Mouse (Mus musculus): ENCODE results near the gene Abt1. TPM values are rescaled to one million over a fixed set of nuclear protein-coding genes. Genes with fewer than 3 reads are reported as not detected.
A peak's percentile ranks its signal among the peaks of the same experiment; 100 is the strongest.

Abt1 gene
- 7.2 and 8.3 TPM in 2 replicates for polyA plus RNA-seq (2012; rRNA removed)

- TF ChIP-seq CTCF (IDR thresholded peaks at IDR 0.05; ENCODE audit: borderline replicate concordance, extremely low read depth, insufficient read depth, insufficient read length) = no peak
- TF ChIP-seq POLR2A (IDR thresholded peaks at IDR 0.05; ENCODE audit: borderline replicate concordance, extremely low read depth, insufficient read depth, insufficient read length, poor library complexity, severe bottlenecking) = peak; percentile 24; the same call in 1 of the 2 replicates
Observed at GRCm38 (mm10) chr13:23423286-23424051, at the start of gene Abt1. Gene Abt1 (minus strand): TSS chr13:23423866.

GRCm38 (mm10) chr13:23466911-23467310, 43.2 kb upstream of the Abt1 start:
- TF ChIP-seq POLR2A (IDR thresholded peaks at IDR 0.05; ENCODE audit: borderline replicate concordance, extremely low read depth, insufficient read depth, insufficient read length, poor library complexity, severe bottlenecking) (no peak), CTCF (IDR thresholded peaks at IDR 0.05; ENCODE audit: borderline replicate concordance, extremely low read depth, insufficient read depth, insufficient read length) (no peak)
- DNase-seq (ENCODE audit: low read depth) = peak; percentile 89

More at GRCm38 (mm10) chr13:23423286-23424051, at the start of gene Abt1:
- peak; percentile 98 for DNase-seq (ENCODE audit: low read depth)

GRCm38 (mm10) chr13:23466306-23466705, 42.6 kb upstream of the Abt1 start:
- no peak for DNase-seq (ENCODE audit: low read depth)
- TF ChIP-seq POLR2A (IDR thresholded peaks at IDR 0.05; ENCODE audit: borderline replicate concordance, extremely low read depth, insufficient read depth, insufficient read length, poor library complexity, severe bottlenecking) = no peak
- TF ChIP-seq CTCF (IDR thresholded peaks at IDR 0.05; ENCODE audit: borderline replicate concordance, extremely low read depth, insufficient read depth, insufficient read length) = no peak

GRCm38 (mm10) chr13:23465600-23466109, 42.0 kb upstream of the Abt1 start, which contains the start of gene Btn1a1:
Gene Btn1a1 (minus strand): TSS chr13:23465901.
- DNase-seq (ENCODE audit: low read depth) = peak; percentile 29
- TF ChIP-seq CTCF (IDR thresholded peaks at IDR 0.05; ENCODE audit: borderline replicate concordance, extremely low read depth, insufficient read depth, insufficient read length) (no peak), POLR2A (IDR thresholded peaks at IDR 0.05; ENCODE audit: borderline replicate concordance, extremely low read depth, insufficient read depth, insufficient read length, poor library complexity, severe bottlenecking) (no peak)

GRCm38 (mm10) chr13:23464841-23465366, 41.2 kb upstream of the Abt1 start:
- DNase-seq (ENCODE audit: low read depth) = no peak
- TF ChIP-seq CTCF (IDR thresholded peaks at IDR 0.05; ENCODE audit: borderline replicate concordance, extremely low read depth, insufficient read depth, insufficient read length) (no peak), POLR2A (IDR thresholded peaks at IDR 0.05; ENCODE audit: borderline replicate concordance, extremely low read depth, insufficient read depth, insufficient read length, poor library complexity, severe bottlenecking) (no peak)

- TF ChIP-seq CTCF (IDR thresholded peaks at IDR 0.05; ENCODE audit: borderline replicate concordance, extremely low read depth, insufficient read depth, insufficient read length) (no peak), POLR2A (IDR thresholded peaks at IDR 0.05; ENCODE audit: borderline replicate concordance, extremely low read depth, insufficient read depth, insufficient read length, poor library complexity, severe bottlenecking) (no peak)
- DNase-seq (ENCODE audit: low read depth) = peak; percentile 68
Observed at GRCm38 (mm10) chr13:23464224-23464637, 40.6 kb upstream of the Abt1 start.

GRCm38 (mm10) chr13:23463381-23464223, 39.9 kb upstream of the Abt1 start:
- TF ChIP-seq POLR2A (IDR thresholded peaks at IDR 0.05; ENCODE audit: borderline replicate concordance, extremely low read depth, insufficient read depth, insufficient read length, poor library complexity, severe bottlenecking) (no peak), CTCF (IDR thresholded peaks at IDR 0.05; ENCODE audit: borderline replicate concordance, extremely low read depth, insufficient read depth, insufficient read length) (no peak)
- peak; percentile 86 for DNase-seq (ENCODE audit: low read depth)

- DNase-seq (ENCODE audit: low read depth) = no peak
Observed at GRCm38 (mm10) chr13:23462669-23463068, 39.0 kb upstream of the Abt1 start.

GRCm38 (mm10) chr13:23462063-23462462, 38.4 kb upstream of the Abt1 start:
- DNase-seq (ENCODE audit: low read depth) = no peak
- TF ChIP-seq POLR2A (IDR thresholded peaks at IDR 0.05; ENCODE audit: borderline replicate concordance, extremely low read depth, insufficient read depth, insufficient read length, poor library complexity, severe bottlenecking) (no peak), CTCF (IDR thresholded peaks at IDR 0.05; ENCODE audit: borderline replicate concordance, extremely low read depth, insufficient read depth, insufficient read length) (no peak)

More at GRCm38 (mm10) chr13:23462669-23463068, 39.0 kb upstream of the Abt1 start:
- TF ChIP-seq CTCF (IDR thresholded peaks at IDR 0.05; ENCODE audit: borderline replicate concordance, extremely low read depth, insufficient read depth, insufficient read length) (no peak), POLR2A (IDR thresholded peaks at IDR 0.05; ENCODE audit: borderline replicate concordance, extremely low read depth, insufficient read depth, insufficient read length, poor library complexity, severe bottlenecking) (no peak)

GRCm38 (mm10) chr13:23459264-23459846, 35.7 kb upstream of the Abt1 start:
- DNase-seq (ENCODE audit: low read depth) = no peak
- TF ChIP-seq CTCF (IDR thresholded peaks at IDR 0.05; ENCODE audit: borderline replicate concordance, extremely low read depth, insufficient read depth, insufficient read length) (no peak), POLR2A (IDR thresholded peaks at IDR 0.05; ENCODE audit: borderline replicate concordance, extremely low read depth, insufficient read depth, insufficient read length, poor library complexity, severe bottlenecking) (no peak)

Data from brain, embryonic 14.5 days (tissue).